ENCODE assay signal across 8 mouse cellular contexts in the genomic region with DNA sequence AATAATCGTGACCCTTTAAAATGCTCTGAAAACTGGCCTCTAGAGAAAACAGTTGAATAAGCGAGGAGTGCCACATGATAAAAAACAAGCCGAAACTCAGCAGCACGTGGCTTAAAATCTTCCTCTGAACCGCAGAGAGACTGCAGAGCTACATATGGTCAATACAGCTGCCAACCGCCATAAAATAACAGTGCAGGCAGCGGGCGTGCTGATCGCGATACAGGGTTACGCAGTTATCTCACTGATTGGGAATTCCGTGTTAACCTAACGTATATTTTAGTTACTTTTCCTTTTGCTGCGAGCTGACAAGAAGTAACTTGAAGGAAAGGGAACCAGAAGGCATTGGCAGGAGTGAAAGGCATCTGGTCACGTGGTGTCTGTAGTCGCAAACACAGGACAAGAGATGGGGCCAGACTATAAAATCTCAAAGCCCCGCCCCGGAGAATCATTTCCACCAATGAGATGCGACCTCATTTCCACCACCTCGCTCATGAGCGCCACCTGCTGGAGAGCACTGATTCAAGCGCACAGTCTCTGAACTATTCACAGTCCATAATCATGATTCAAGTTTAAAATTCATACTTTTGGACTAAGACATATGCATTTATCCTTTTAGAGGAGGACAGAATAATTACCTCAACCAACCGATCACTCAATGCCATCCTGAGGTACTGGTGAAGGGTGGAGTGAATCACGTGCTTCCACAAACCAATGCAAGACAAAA.
DNase-seq lines count a peak whose midpoint lies in the region; ATAC-seq and TF ChIP-seq lines count a peak whose summit lies in the region.

No protein-coding gene starts in this region.

- H3K27me3 ChIP-seq in intestine, postnatal 0 days (replicated peaks; ENCODE audit: control insufficient read depth, insufficient read depth, low read length): no peaks in the 10 kb centered on the region
- H3K27me3 ChIP-seq in intestine, embryonic 15.5 days (replicated peaks): no peaks in the 10 kb centered on the region
- no peaks in the 10 kb centered on the region for H3K27me3 ChIP-seq in hindbrain, embryonic 11.5 days (ENCODE audit: control insufficient read depth, insufficient read depth, low read length)

- DNase-seq in CD4-positive, CD25-positive, alpha-beta regulatory T cell, adult 2 months (ENCODE audit: low read depth, low spot score): peak; percentile 72
- peak; percentile 52 for DNase-seq in T-cell, adult 2 months (ENCODE audit: low spot score)
- DNase-seq in right cerebral cortex, postnatal 4 days: peak; percentile 61
- DNase-seq in hindbrain, embryonic 11.5 days (ENCODE audit: low spot score): no peak
- no peak for DNase-seq in adrenal gland, postnatal 25 days

- H3K9me3 ChIP-seq in intestine, postnatal 0 days (ENCODE audit: control insufficient read depth): no peaks in the 10 kb centered on the region
- H3K9me3 ChIP-seq in intestine, embryonic 15.5 days: no peaks in the 10 kb centered on the region
- H3K9me3 ChIP-seq in hindbrain, embryonic 11.5 days (ENCODE audit: control insufficient read depth, low read length): no peaks in the 10 kb centered on the region

- H3K4me2 ChIP-seq in intestine, postnatal 0 days (replicated peaks; ENCODE audit: low read depth): no peak overlapping the region
- H3K4me2 ChIP-seq in intestine, embryonic 15.5 days (replicated peaks): no peak overlapping the region
- H3K4me2 ChIP-seq in hindbrain, embryonic 11.5 days (replicated peaks; ENCODE audit: low read depth, low read length): no peak overlapping the region

- H3K9ac ChIP-seq in intestine, postnatal 0 days (ENCODE audit: low read depth, low read length): no peak overlapping the region
- no peak overlapping the region for H3K9ac ChIP-seq in intestine, embryonic 15.5 days
- H3K9ac ChIP-seq in hindbrain, embryonic 11.5 days (ENCODE audit: low read depth, low read length): no peak overlapping the region

- no peak overlapping the region for H3K27ac ChIP-seq in intestine, postnatal 0 days (ENCODE audit: low read depth, low read length)
- H3K27ac ChIP-seq in intestine, embryonic 15.5 days: no peak overlapping the region
- H3K27ac ChIP-seq in hindbrain, embryonic 11.5 days (ENCODE audit: low read depth, low read length): no peak overlapping the region

- no peak for ATAC-seq in intestine, postnatal 0 days
- no peak for ATAC-seq in intestine, embryonic 15.5 days
- peak; percentile 79 for ATAC-seq in granulocyte monocyte progenitor cell, adult 5-6 weeks (replicated peaks; ENCODE audit: poor library complexity, severe bottlenecking)
- ATAC-seq in hindbrain, embryonic 11.5 days (ENCODE audit: low FRiP score): no peak

- 0 out of 2 replicates have a peak, but pooled peaks cover 3% of the 10 kb centered on the region for H3K4me1 ChIP-seq in intestine, postnatal 0 days (replicated peaks; ENCODE audit: control insufficient read depth, insufficient read depth, low read length)
- peaks cover 19% of the 10 kb centered on the region for H3K4me1 ChIP-seq in intestine, embryonic 15.5 days (replicated peaks)
- H3K4me1 ChIP-seq in hindbrain, embryonic 11.5 days (replicated peaks; ENCODE audit: control insufficient read depth, insufficient read depth, low read length): no peaks in the 10 kb centered on the region

- WGBS in intestine, postnatal 0 days: 92% methylated on average over 24 of the region's 24 CpGs
- WGBS in intestine, embryonic 15.5 days: 92% methylated on average over 24 of the region's 24 CpGs
- 90% methylated on average over 24 of the region's 24 CpGs for WGBS in hindbrain, embryonic 11.5 days

- H3K36me3 ChIP-seq in intestine, postnatal 0 days (ENCODE audit: control insufficient read depth, insufficient read depth): no peaks in the 10 kb centered on the region
- no peaks in the 10 kb centered on the region for H3K36me3 ChIP-seq in intestine, embryonic 15.5 days
- no peaks in the 10 kb centered on the region for H3K36me3 ChIP-seq in hindbrain, embryonic 11.5 days (ENCODE audit: control insufficient read depth, insufficient read depth, low read length)

- TF ChIP-seq CTCF in intestine, postnatal 0 days (IDR thresholded peaks at IDR 0.05; ENCODE audit: low read depth): peak; percentile 66

- H3K4me3 ChIP-seq in intestine, postnatal 0 days (ENCODE audit: low read depth, low read length): no peak overlapping the region
- no peak overlapping the region for H3K4me3 ChIP-seq in intestine, embryonic 15.5 days (replicated peaks)
- H3K4me3 ChIP-seq in hindbrain, embryonic 11.5 days (ENCODE audit: low read depth, low read length): no peak overlapping the region

Comparison
In these comparisons a context has a peak if more than half of its experiments do, and no peak if none do; other contexts are left out.
1. DNase-seq: peak in CD4-positive, CD25-positive, alpha-beta regulatory T cell, adult 2 months (single experiment), T-cell, adult 2 months (single experiment) and right cerebral cortex, postnatal 4 days (single experiment); none in hindbrain, embryonic 11.5 days (single experiment) and adrenal gland, postnatal 25 days (single experiment).